In genomic region chr6:128843479-128843992, GRCm38 (mm10) we compare ENCODE assay signal across 8 mouse cellular contexts. TPM values are rescaled to one million over a fixed set of nuclear protein-coding genes. Genes with fewer than 3 reads are reported as not detected.
A peak's percentile ranks its signal among the peaks of the same experiment; 100 is the strongest.
DNase-seq lines count a peak whose midpoint lies in the region; ATAC-seq and TF ChIP-seq lines count a peak whose summit lies in the region.

No protein-coding gene starts in this region.

- no peaks in the 10 kb centered on the region for H3K79me3 ChIP-seq in C2C12 (ENCODE audit: low read depth)

- H3K4me2 ChIP-seq in embryonic facial prominence, embryonic 12.5 days (replicated peaks) = peak overlapping the region; percentile 54
- peak overlapping the region; percentile 84 for H3K4me2 ChIP-seq in heart, embryonic 14.5 days (ENCODE audit: low read length)
- peak overlapping the region; percentile 65 for H3K4me2 ChIP-seq in kidney, postnatal 0 days (ENCODE audit: low read length)

- no peaks in the 10 kb centered on the region for H3K27me3 ChIP-seq in C2C12 (ENCODE audit: control insufficient read depth, insufficient read depth, insufficient read length)
- no peaks in the 10 kb centered on the region for H3K27me3 ChIP-seq in embryonic facial prominence, embryonic 12.5 days
- H3K27me3 ChIP-seq in heart, embryonic 14.5 days (ENCODE audit: control insufficient read depth, insufficient read depth, low read length) = no peaks in the 10 kb centered on the region
- H3K27me3 ChIP-seq in kidney, postnatal 0 days (ENCODE audit: insufficient read depth, low read length) = no peaks in the 10 kb centered on the region

- ATAC-seq in embryonic facial prominence, embryonic 12.5 days (ENCODE audit: insufficient number of reproducible peaks, insufficient read depth, low FRiP score, low TSS enrichment) = no peak; the same call in 1 of the 2 replicates
- ATAC-seq in heart, embryonic 14.5 days (ENCODE audit: insufficient number of reproducible peaks, insufficient read depth, low FRiP score, low read depth) = peak; percentile 8; the same call in 1 of the 2 replicates
- ATAC-seq in kidney, postnatal 0 days (replicated peaks; ENCODE audit: low FRiP score, low read depth) = peak; percentile 12

- WGBS in embryonic facial prominence, embryonic 12.5 days = under 1% methylated on average over 22 of the region's 22 CpGs
- under 1% methylated on average over 22 of the region's 22 CpGs for WGBS in heart, embryonic 14.5 days
- under 1% methylated on average over 22 of the region's 22 CpGs for WGBS in kidney, postnatal 0 days

- no peaks in the 10 kb centered on the region for H3K36me3 ChIP-seq in C2C12 (ENCODE audit: control insufficient read depth, insufficient read depth)
- no peaks in the 10 kb centered on the region for H3K36me3 ChIP-seq in embryonic facial prominence, embryonic 12.5 days
- no peaks in the 10 kb centered on the region for H3K36me3 ChIP-seq in heart, embryonic 14.5 days (ENCODE audit: control insufficient read depth, insufficient read depth, low read length)
- H3K36me3 ChIP-seq in kidney, postnatal 0 days (ENCODE audit: insufficient read depth, low read length) = no peaks in the 10 kb centered on the region

- H3K4me3 ChIP-seq in C2C12 (ENCODE audit: insufficient read depth, poor library complexity, severe bottlenecking) = peak overlapping the region; percentile 44
- H3K4me3 ChIP-seq in embryonic facial prominence, embryonic 12.5 days = peak overlapping the region; percentile 69
- H3K4me3 ChIP-seq in heart, embryonic 14.5 days (ENCODE audit: control insufficient read depth in 1 of 2, insufficient read depth in 1 of 2, low read depth in 1 of 2, low read length in 2 of 2) = peak overlapping the region; percentile 76 to 91
- peak overlapping the region; percentile 88 for H3K4me3 ChIP-seq in kidney, postnatal 0 days (replicated peaks; ENCODE audit: low read depth, low read length)

- H3K9ac ChIP-seq in embryonic facial prominence, embryonic 12.5 days = peak overlapping the region; percentile 59
- peak overlapping the region; percentile 93 for H3K9ac ChIP-seq in heart, embryonic 14.5 days (ENCODE audit: low read length)
- H3K9ac ChIP-seq in kidney, postnatal 0 days (ENCODE audit: low read depth, low read length) = peak overlapping the region; percentile 83

- peak; percentile 81 for DNase-seq in Muller cell, postnatal 12 days (ENCODE audit: inconsistent ontology term)
- peak; percentile 88 for DNase-seq in kidney, postnatal 0 days (ENCODE audit: low spot score)
- DNase-seq in lung, postnatal 36 days = peak; percentile 98
- DNase-seq in right cerebral cortex, postnatal 10 days (ENCODE audit: low spot score in 2 of 2) = peak; percentile 56 to 63
- no peak for DNase-seq in frontal cortex, postnatal 10 days (ENCODE audit: low spot score in 2 of 2)

- peak overlapping the region; percentile 93 for H3K27ac ChIP-seq in embryonic facial prominence, embryonic 12.5 days
- H3K27ac ChIP-seq in heart, embryonic 14.5 days (replicated peaks in 1 of 2; ENCODE audit: control insufficient read depth in 1 of 2, insufficient read depth in 1 of 2, low read depth in 2 of 2, low read length in 2 of 2) = peak overlapping the region; percentile 78 to 93
- peak overlapping the region; percentile 95 for H3K27ac ChIP-seq in kidney, postnatal 0 days

- TF ChIP-seq CTCF in C2C12 (IDR thresholded peaks at IDR 0.05; ENCODE audit: control insufficient read depth, insufficient read depth, insufficient read length) = no peak
- TF ChIP-seq CTCF in kidney, postnatal 0 days (IDR thresholded peaks at IDR 0.05; ENCODE audit: low read depth) = no peak

- no peaks in the 10 kb centered on the region for H3K9me3 ChIP-seq in embryonic facial prominence, embryonic 12.5 days
- no peaks in the 10 kb centered on the region for H3K9me3 ChIP-seq in heart, embryonic 14.5 days (ENCODE audit: control insufficient read depth, low read length)
- no peaks in the 10 kb centered on the region for H3K9me3 ChIP-seq in kidney, postnatal 0 days (replicated peaks; ENCODE audit: low read length)

- peaks cover 9% of the 10 kb centered on the region; the same call in 1 of the 2 replicates for H3K4me1 ChIP-seq in embryonic facial prominence, embryonic 12.5 days
- H3K4me1 ChIP-seq in heart, embryonic 14.5 days (ENCODE audit: control insufficient read depth in 2 of 2, insufficient read depth in 2 of 2, low read length in 2 of 2) = peaks cover 2 to 15% of the 10 kb centered on the region in 2 experiments; a peak in 3 of 4 replicates
- no peaks in the 10 kb centered on the region for H3K4me1 ChIP-seq in kidney, postnatal 0 days (replicated peaks; ENCODE audit: insufficient read depth, low read length)

- peak overlapping the region; percentile 58 for H3ac ChIP-seq in C2C12 (ENCODE audit: control insufficient read depth, insufficient read length, low read depth)

- H3K79me2 ChIP-seq in C2C12 (ENCODE audit: control insufficient read depth, insufficient read depth) = no peaks in the 10 kb centered on the region

TF ChIP-seq in C2C12, 6 proteins besides CTCF, POLR2A, EP300 and RAD21:
- TF ChIP-seq MAX (IDR thresholded peaks at IDR 0.05) = no peak
- TF ChIP-seq MYOG (IDR thresholded peaks at IDR 0.05; ENCODE audit: control insufficient read depth, extremely low read depth, insufficient read length) = no peak
- no peak for TF ChIP-seq USF1 (IDR thresholded peaks at IDR 0.05; ENCODE audit: low read depth)
- TF ChIP-seq FOSL1 (IDR thresholded peaks at IDR 0.05; ENCODE audit: insufficient read depth, low read length, poor library complexity, severe bottlenecking) = no peak
- no peak for TF ChIP-seq MYOD1 (IDR thresholded peaks at IDR 0.05; ENCODE audit: control insufficient read depth, insufficient read length, low read depth)
- TF ChIP-seq CEBPB (IDR thresholded peaks at IDR 0.05; ENCODE audit: low read depth) = peak; percentile 97
TF ChIP-seq in C2C12: peak in this region for 1.

RNA-seq across cellular contexts. Expression of gene Klrb1b, which starts 17.4 kb away (rescaled TPM):
- polyA plus RNA-seq in C2C12 (2012; fragmentation: generic; extraction: Trizol) = not detected
- polyA plus RNA-seq in embryonic facial prominence, embryonic 12.5 days (2016; fragmentation: Nextera tagmentation; extraction: Ambion mirVana) = not detected in 2 replicates
- not detected in 2 replicates for polyA plus RNA-seq in heart, embryonic 14.5 days (2014; fragmentation: Nextera tagmentation; extraction: Ambion mirVana)
- polyA plus RNA-seq in kidney, postnatal 0 days (2015; fragmentation: Nextera tagmentation; extraction: Ambion mirVana) = not detected in 2 replicates

RNA-seq across cellular contexts. Expression of gene Gm44511, which starts 17.4 kb away (rescaled TPM):
- not detected for polyA plus RNA-seq in C2C12 (2012; fragmentation: generic; extraction: Trizol)
- polyA plus RNA-seq in embryonic facial prominence, embryonic 12.5 days (2016; fragmentation: Nextera tagmentation; extraction: Ambion mirVana) = not detected in 2 replicates
- not detected in 2 replicates for polyA plus RNA-seq in heart, embryonic 14.5 days (2014; fragmentation: Nextera tagmentation; extraction: Ambion mirVana)
- not detected in 2 replicates for polyA plus RNA-seq in kidney, postnatal 0 days (2015; fragmentation: Nextera tagmentation; extraction: Ambion mirVana)

RNA-seq across cellular contexts. Expression of gene Clec2i, which starts 43.9 kb away (rescaled TPM):
- not detected for polyA plus RNA-seq in C2C12 (2012; fragmentation: generic; extraction: Trizol)
- not detected in 2 replicates for polyA plus RNA-seq in embryonic facial prominence, embryonic 12.5 days (2016; fragmentation: Nextera tagmentation; extraction: Ambion mirVana)
- polyA plus RNA-seq in heart, embryonic 14.5 days (2014; fragmentation: Nextera tagmentation; extraction: Ambion mirVana) = 0.08 TPM in 1 of 2 replicates, not detected in the other
- 0.12 TPM in 1 of 2 replicates, not detected in the other for polyA plus RNA-seq in kidney, postnatal 0 days (2015; fragmentation: Nextera tagmentation; extraction: Ambion mirVana)

RNA-seq across cellular contexts. Expression of gene BC035044, which starts 47.4 kb away (rescaled TPM):
- not detected for polyA plus RNA-seq in C2C12 (2012; fragmentation: generic; extraction: Trizol)
- 0.79 and 1.2 TPM in 2 replicates for polyA plus RNA-seq in embryonic facial prominence, embryonic 12.5 days (2016; fragmentation: Nextera tagmentation; extraction: Ambion mirVana)
- polyA plus RNA-seq in heart, embryonic 14.5 days (2014; fragmentation: Nextera tagmentation; extraction: Ambion mirVana) = 0.34 TPM in 1 of 2 replicates, not detected in the other
- polyA plus RNA-seq in kidney, postnatal 0 days (2015; fragmentation: Nextera tagmentation; extraction: Ambion mirVana) = 0.51 and 0.65 TPM in 2 replicates

RNA-seq across cellular contexts. Expression of gene Klrb1c, which starts 54.5 kb away (rescaled TPM):
- polyA plus RNA-seq in C2C12 (2012; fragmentation: generic; extraction: Trizol) = not detected
- not detected in 2 replicates for polyA plus RNA-seq in embryonic facial prominence, embryonic 12.5 days (2016; fragmentation: Nextera tagmentation; extraction: Ambion mirVana)
- not detected in 2 replicates for polyA plus RNA-seq in heart, embryonic 14.5 days (2014; fragmentation: Nextera tagmentation; extraction: Ambion mirVana)
- polyA plus RNA-seq in kidney, postnatal 0 days (2015; fragmentation: Nextera tagmentation; extraction: Ambion mirVana) = 0.16 and 0.17 TPM in 2 replicates

Comparison
In these comparisons a context has a peak if more than half of its experiments do, and no peak if none do; other contexts are left out.
1. DNase-seq: peak in Muller cell, postnatal 12 days (single experiment), kidney, postnatal 0 days (single experiment), lung, postnatal 36 days (single experiment) and right cerebral cortex, postnatal 10 days (2 of 2); none in frontal cortex, postnatal 10 days (0 of 2).
2. Peak in every context shown above with its lines, with median percentiles within 50 percentile points of each other: H3K4me3 ChIP-seq, H3K27ac ChIP-seq, H3K4me2 ChIP-seq and H3K9ac ChIP-seq.